Mouse (Mus musculus): ENCODE data around the gene Gm10378.
"Not testable (repeated sequence)": the region's sequence is repeated elsewhere in the genome, so short reads cannot be mapped to it uniquely, and the experiment has no call there.

Gm10378 gene

GRCm38 (mm10) chr14:42655638-42656037 lies at the start of gene Gm10378:
Gene Gm10378 (plus strand): TSS chr14:42655938.
- not testable (repeated sequence) for DNase-seq (ENCODE audit: low spot score in 2 of 2)

GRCm38 (mm10) chr14:42641817-42642216 lies 13.9 kb upstream of the Gm10378 start, which contains the start of gene Gm3633:
Gene Gm3633 (minus strand): TSS chr14:42641917.
- DNase-seq (ENCODE audit: low spot score in 2 of 2): not testable (repeated sequence)

Measured in frontal cortex, postnatal 10 days (tissue).